Comparison of ENCODE assay signal across 8 mouse cellular contexts in the genomic region with DNA sequence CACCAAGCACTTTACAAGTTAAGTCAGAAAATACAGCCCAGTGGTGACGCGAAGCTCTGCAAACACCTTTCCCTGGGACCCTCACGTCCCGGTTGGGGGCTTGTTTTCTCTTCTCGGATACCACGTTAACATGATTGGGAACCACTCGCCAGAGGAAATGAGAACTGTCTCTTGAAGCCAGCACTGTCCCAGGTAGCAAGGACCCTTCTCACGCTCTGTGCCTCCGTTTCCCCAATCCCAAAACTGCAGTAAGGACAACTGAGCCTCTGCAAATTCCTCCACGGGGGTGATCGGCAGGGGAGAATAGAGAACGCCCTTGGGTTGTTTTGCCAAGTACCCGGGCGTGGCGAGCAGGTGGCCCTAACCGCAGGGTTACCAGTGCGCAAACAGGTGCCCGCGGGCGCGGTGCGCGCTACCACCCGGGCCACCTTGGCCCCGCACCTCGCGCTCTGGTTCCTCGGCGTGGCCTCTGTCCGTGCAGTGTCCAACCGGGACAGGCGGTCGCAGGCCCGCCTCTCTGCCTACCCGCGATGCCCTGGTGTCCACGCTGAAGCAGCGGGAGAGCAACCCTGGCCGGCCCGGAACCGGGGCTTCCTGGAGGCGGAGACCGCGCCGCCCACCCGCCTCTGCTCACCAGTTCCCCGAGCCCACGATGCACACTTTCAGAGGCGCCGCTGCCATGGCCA. TPM values are rescaled to one million over a fixed set of nuclear protein-coding genes. Genes with fewer than 3 reads are reported as not detected.
DNase-seq lines count a peak whose midpoint lies in the region; ATAC-seq and TF ChIP-seq lines count a peak whose summit lies in the region.

No protein-coding gene starts in this region.

- intact Hi-C loops in gastrocnemius, adult 2 months (cut with DNase I): no loop called here

- peak overlapping the region; percentile 96 for H3K4me2 ChIP-seq in midbrain, embryonic 16.5 days (ENCODE audit: low read length)

- peaks cover 8% of the 10 kb centered on the region for H3K4me1 ChIP-seq in midbrain, embryonic 16.5 days (ENCODE audit: control insufficient read depth, insufficient read depth, low read length)

- H3K9ac ChIP-seq in midbrain, embryonic 16.5 days (ENCODE audit: low read depth, low read length): peak overlapping the region; percentile 80

- peak overlapping the region; percentile 83 for H3K4me3 ChIP-seq in gastrocnemius, adult 2 months
- H3K4me3 ChIP-seq in midbrain, embryonic 16.5 days (ENCODE audit: low read depth, low read length): peak overlapping the region; percentile 71

- ATAC-seq in inflammation-experienced regulatory T-cells, adult 6 months: peak; percentile 1
- ATAC-seq in midbrain, embryonic 16.5 days: peak; percentile 55

- H3K27ac ChIP-seq in gastrocnemius, adult 2 months: peak overlapping the region; percentile 95
- H3K27ac ChIP-seq in midbrain, embryonic 16.5 days (ENCODE audit: low read length): peak overlapping the region; percentile 68

- under 1% methylated on average over 50 of the region's 50 CpGs for WGBS in midbrain, embryonic 16.5 days

- TF ChIP-seq CTCF in gastrocnemius, adult 2 months (IDR thresholded peaks at IDR 0.05): no peak

- H3K27me3 ChIP-seq in midbrain, embryonic 16.5 days (ENCODE audit: control insufficient read depth, insufficient read depth, low read depth, low read length): no peaks in the 10 kb centered on the region

- no peaks in the 10 kb centered on the region for H3K36me3 ChIP-seq in midbrain, embryonic 16.5 days (ENCODE audit: control insufficient read depth, insufficient read depth, low read length)

- DNase-seq in gastrocnemius, adult 2 months: no peak
- DNase-seq in gastrocnemius, postnatal 10 days: no peak
- peak; percentile 28 for DNase-seq in thymus, postnatal 14 days
- DNase-seq in thymus, postnatal 10 days (ENCODE audit: low spot score in 2 of 2): no peak
- DNase-seq in gastrocnemius, postnatal 25 days: no peak
- DNase-seq in frontal cortex, postnatal 36 days (ENCODE audit: low spot score in 2 of 2): no peak

- no peaks in the 10 kb centered on the region for H3K9me3 ChIP-seq in midbrain, embryonic 16.5 days (replicated peaks; ENCODE audit: control insufficient read depth, low read length, poor library complexity, severe bottlenecking)

RNA-seq across cellular contexts. Expression of a gene that starts 0.6 kb away (rescaled TPM):
- 10 to 100 TPM; 16.4 to 22.3 TPM for total RNA-seq in gastrocnemius, adult 2 months (2021)
- 10 to 100 TPM; 21.9 to 22.2 TPM for total RNA-seq in gastrocnemius, postnatal 10 days (2021)
- polyA plus RNA-seq in inflammation-experienced regulatory T-cells, adult 6 months (2017; shearing (Covaris generic)): 10 to 100 TPM; 13.0 to 20.4 (median 17.3) TPM
- polyA plus RNA-seq in midbrain, embryonic 16.5 days (2015; fragmentation: Nextera tagmentation; extraction: Ambion mirVana): 34.1 and 40.1 TPM in 2 replicates
- total RNA-seq in gastrocnemius, postnatal 25 days (2021): 10 to 100 TPM; 17.6 to 18.4 TPM

RNA-seq across cellular contexts. Expression of a gene that starts 45.2 kb away (rescaled TPM):
- 1 to 10 TPM; 2.0 to 3.7 TPM for total RNA-seq in gastrocnemius, adult 2 months (2021)
- 1 to 10 TPM; 8.7 to 9.6 TPM for total RNA-seq in gastrocnemius, postnatal 10 days (2021)
- polyA plus RNA-seq in inflammation-experienced regulatory T-cells, adult 6 months (2017; shearing (Covaris generic)): not detected
- 2.2 and 2.9 TPM in 2 replicates for polyA plus RNA-seq in midbrain, embryonic 16.5 days (2015; fragmentation: Nextera tagmentation; extraction: Ambion mirVana)
- total RNA-seq in gastrocnemius, postnatal 25 days (2021): 1 to 10 TPM; 3.2 to 3.6 TPM

RNA-seq across cellular contexts. Expression of a gene that starts 49.4 kb away (rescaled TPM):
- total RNA-seq in gastrocnemius, adult 2 months (2021): 10 to 100 TPM; 34.1 to 35.4 TPM
- 10 to 100 TPM; 28.1 to 40.6 TPM for total RNA-seq in gastrocnemius, postnatal 10 days (2021)
- polyA plus RNA-seq in inflammation-experienced regulatory T-cells, adult 6 months (2017; shearing (Covaris generic)): 1,000 to 10,000 TPM; 2,830 to 6,239 (median 3,618) TPM
- polyA plus RNA-seq in midbrain, embryonic 16.5 days (2015; fragmentation: Nextera tagmentation; extraction: Ambion mirVana): 103 and 121 TPM in 2 replicates
- total RNA-seq in gastrocnemius, postnatal 25 days (2021): 10 to 100 TPM; 11.9 to 22.3 TPM
